Mouse (Mus musculus) olfactory bulb, adult 2 months (tissue): ENCODE results near the gene Ifih1.

ENCODE experiments used
- CTCF ChIP-seq: fragments of 200-500 bp; IDR thresholded peaks from 2 replicates; pipeline ENCODE4 v1.5.1; 2012; ENCODE audit warnings: low read depth, mild to moderate bottlenecking, low read length, moderate library complexity; ENCODE audit not compliant: insufficient read depth
- POLR2A ChIP-seq: fragments of 200-500 bp; IDR thresholded peaks from 2 replicates; pipeline ENCODE4 v1.6.1; 2012; ENCODE audit warnings: mild to moderate bottlenecking, low read depth, low read length, moderate library complexity; ENCODE audit not compliant: insufficient read depth

- TF ChIP-seq CTCF (no peak), POLR2A (no peak)
These were observed 27.1 kb downstream of the Ifih1 start for GRCm38 (mm10) chr2:62618934-62619341.
